Mouse (Mus musculus) kidney, postnatal 0 days (tissue): ENCODE measurements around the gene Mnat1. TPM values are rescaled to one million over a fixed set of nuclear protein-coding genes. Genes with fewer than 3 reads are reported as not detected.
"Not testable (repeated sequence)": the region's sequence is repeated elsewhere in the genome, so short reads cannot be mapped to it uniquely, and the experiment has no call there.

ENCODE experiments used
- ATAC-seq: fragments of 200-750 bp; cut with Nextera tagmentation; replicated peaks from 2 replicates; pipeline ENCODE4 v1.8.0; 2017; ENCODE audit warnings: low read depth, moderate number of reproducible peaks, moderate TSS enrichment, moderate library complexity; ENCODE audit not compliant: low FRiP score
- DNase-seq: peaks from one replicate; pipeline ENCODE4 v3.0.0-alpha.2; 2016; ENCODE audit warnings: low spot score
- H3K27ac ChIP-seq: fragments of 300-500 bp; sonication (generic); 2 replicates; pipeline ENCODE4 v1.5.1; 2014; ENCODE audit warnings: mild to moderate bottlenecking
- H3K27me3 ChIP-seq: fragments of 300-500 bp; sonication (generic); 2 replicates; pipeline ENCODE4 v1.6.1; 2014; ENCODE audit warnings: low read length, mixed read lengths; ENCODE audit not compliant: insufficient read depth
- H3K36me3 ChIP-seq: fragments of 300-500 bp; sonication (generic); 2 replicates; pipeline ENCODE4 v1.6.1; 2014; ENCODE audit warnings: low read length, mixed read lengths; ENCODE audit not compliant: insufficient read depth
- H3K4me1 ChIP-seq: fragments of 300-500 bp; sonication (generic); replicated peaks from 2 replicates; pipeline ENCODE4 v1.6.1; 2014; ENCODE audit warnings: antibody characterized with exemption, low read length, mixed read lengths; ENCODE audit not compliant: insufficient read depth
- H3K4me2 ChIP-seq: fragments of 300-500 bp; sonication (generic); 2 replicates; pipeline ENCODE4 v1.6.1; 2014; ENCODE audit warnings: mild to moderate bottlenecking, low read length, moderate library complexity, mixed read lengths
- H3K4me3 ChIP-seq: fragments of 300-500 bp; sonication (generic); replicated peaks from 2 replicates; pipeline ENCODE4 v1.5.1; 2014; ENCODE audit warnings: low read depth, low read length
- H3K9ac ChIP-seq: fragments of 300-500 bp; sonication (generic); 2 replicates; pipeline ENCODE4 v1.6.1; 2014; ENCODE audit warnings: low read depth, low read length
- H3K9me3 ChIP-seq: fragments of 300-500 bp; sonication (generic); replicated peaks from 2 replicates; pipeline ENCODE4 v1.6.1; 2016; ENCODE audit warnings: low read length, inconsistent platforms, mixed read lengths
- CTCF ChIP-seq: IDR thresholded peaks from 2 replicates; pipeline ENCODE4 v1.5.1; 2016; ENCODE audit warnings: antibody characterized with exemption, low read depth, mild to moderate bottlenecking, moderate library complexity
- WGBS: fragments of 180-500 bp; shearing (Covaris S2); extraction: QIAGEN DNeasy Blood & Tissue Kit; methylation state at CpG from one replicate; pipeline ENCODE4 v1.1.7; 2014; 5-methylcytosine and 5-hydroxymethylcytosine counted together
- polyA plus RNA-seq: library from polyadenylated mRNA; unstranded; fragments of >200 nt; fragmentation: Nextera tagmentation; extraction: Ambion mirVana; gene quantifications from 2 replicates; pipeline ENCODE4 v1.2.1, GENCODE M21; 2015

Mnat1 gene
- polyA plus RNA-seq, 1 experiment from 2014 or later = 38.0 TPM

DNA sequence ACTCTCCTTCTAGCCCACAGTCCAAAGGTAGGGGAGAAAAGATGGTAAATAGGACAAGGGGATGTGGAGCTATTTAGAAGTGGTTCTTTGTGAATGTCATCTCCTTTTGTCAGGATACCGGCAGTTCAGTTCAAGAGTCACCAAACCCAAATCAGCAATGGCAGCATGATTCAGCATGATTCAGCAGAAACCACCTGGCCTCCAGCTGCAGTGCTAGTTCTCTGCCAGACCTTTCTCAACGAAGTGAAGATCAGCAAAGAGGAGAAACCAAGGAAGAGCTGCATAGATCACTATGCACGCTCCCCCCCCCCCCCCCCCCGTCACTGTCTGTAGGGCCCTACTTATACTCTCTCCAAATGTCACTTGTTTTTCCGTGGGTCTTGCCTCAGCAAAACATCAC is 34.6 kb upstream of the Mnat1 start:
- Histone ChIP-seq H3K27ac (no peak overlapping the region), H3K27me3 (no peaks in the 10 kb centered on the region), H3K4me1 (no peaks in the 10 kb centered on the region), H3K4me3 (no peak overlapping the region), H3K4me2 (no peak overlapping the region), H3K36me3 (no peaks in the 10 kb centered on the region), H3K9me3 (no peaks in the 10 kb centered on the region), H3K9ac (no peak overlapping the region)
- 71% methylated on average over 5 of the region's 5 CpGs for WGBS
- TF ChIP-seq CTCF = no peak
- ATAC-seq (no peak), DNase-seq (no peak)

DNA sequence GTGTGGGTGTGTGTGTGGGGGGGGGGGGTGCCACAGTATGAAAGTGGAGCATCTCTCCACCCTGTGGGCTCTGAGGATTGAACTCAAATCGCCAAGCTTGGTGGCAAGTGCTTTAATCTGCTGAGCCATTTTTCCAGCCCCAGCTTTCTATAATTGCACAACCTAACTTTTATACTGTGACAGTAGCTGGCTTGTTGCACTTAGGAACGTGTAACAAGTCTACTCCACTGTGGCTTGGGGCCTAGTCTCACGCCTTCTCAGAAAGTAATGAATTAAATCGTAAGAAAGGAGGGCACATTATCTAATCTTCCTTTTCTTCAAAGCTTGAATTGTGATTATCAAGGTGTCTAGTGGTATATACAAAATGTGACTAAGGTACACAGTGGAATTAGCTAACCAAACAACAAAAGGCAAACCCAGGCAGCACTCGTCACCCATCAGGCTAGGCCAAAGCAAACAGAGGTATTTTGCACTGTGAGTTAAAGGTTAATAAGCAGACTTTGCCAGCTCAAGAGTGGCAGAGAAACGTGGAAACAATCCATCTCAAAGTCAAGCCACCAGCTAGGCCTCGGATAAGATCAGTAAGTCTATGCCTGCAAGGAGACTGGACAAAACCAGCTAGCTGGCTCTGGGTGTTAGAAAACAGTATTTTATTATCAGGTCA is 32.7 kb upstream of the Mnat1 start:
- no peak for TF ChIP-seq CTCF
- DNase-seq (no peak), ATAC-seq (no peak)
- no peaks in the 10 kb centered on the region for H3K36me3 ChIP-seq
- H3K27ac ChIP-seq = no peak overlapping the region; the same call in 1 of the 2 replicates
- H3K4me2 ChIP-seq = no peak overlapping the region
- H3K9ac ChIP-seq = no peak overlapping the region
- no peak overlapping the region for H3K4me3 ChIP-seq
- no peaks in the 10 kb centered on the region for H3K4me1 ChIP-seq
- 75% methylated on average over 7 of the region's 7 CpGs for WGBS
- H3K27me3 ChIP-seq = no peaks in the 10 kb centered on the region
- H3K9me3 ChIP-seq = no peaks in the 10 kb centered on the region

GRCm38 (mm10) chr12:73094189-73094588 is 29.3 kb upstream of the Mnat1 start:
- DNase-seq = no peak
- 76% methylated on average over 2 of the region's 2 CpGs for WGBS
- no peaks in the 10 kb centered on the region for H3K4me1 ChIP-seq
- H3K9me3 ChIP-seq = no peaks in the 10 kb centered on the region
- no peak overlapping the region for H3K9ac ChIP-seq
- no peak for TF ChIP-seq CTCF
- H3K36me3 ChIP-seq = no peaks in the 10 kb centered on the region
- ATAC-seq = no peak
- H3K4me2 ChIP-seq = no peak overlapping the region
- no peak overlapping the region for H3K4me3 ChIP-seq
- H3K27ac ChIP-seq = no peak overlapping the region
- H3K27me3 ChIP-seq = no peaks in the 10 kb centered on the region

DNA sequence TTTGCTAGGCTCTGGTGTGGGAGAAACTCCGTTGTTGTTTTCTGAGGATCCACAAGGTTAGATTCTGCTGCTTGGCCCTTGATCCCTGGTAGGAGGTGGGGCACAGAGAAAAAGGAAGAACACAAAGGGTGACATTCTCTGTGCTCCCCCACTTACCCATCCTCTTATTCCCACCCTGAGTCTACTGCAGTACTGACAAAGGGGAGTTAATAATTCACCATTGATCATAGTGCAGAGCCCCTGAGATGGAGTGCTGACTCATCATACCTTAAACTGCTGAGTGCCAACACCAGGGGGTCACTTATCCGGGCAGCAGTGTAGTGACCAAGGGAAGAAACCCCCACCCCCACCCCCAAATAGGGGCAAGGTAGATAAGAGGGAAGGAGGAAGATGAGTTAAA is 28.9 kb upstream of the Mnat1 start:
- no peaks in the 10 kb centered on the region for H3K27me3 ChIP-seq
- H3K27ac ChIP-seq = no peak overlapping the region
- H3K9me3 ChIP-seq = no peaks in the 10 kb centered on the region
- 0 out of 2 replicates have a peak, but pooled peaks have one; percentile 36 for ATAC-seq
- WGBS = 31% methylated on average over 2 of the region's 2 CpGs
- no peak for DNase-seq
- no peak overlapping the region for H3K4me2 ChIP-seq
- H3K9ac ChIP-seq = no peak overlapping the region
- H3K4me1 ChIP-seq = no peaks in the 10 kb centered on the region
- H3K36me3 ChIP-seq = no peaks in the 10 kb centered on the region
- no peak for TF ChIP-seq CTCF
- H3K4me3 ChIP-seq = no peak overlapping the region

DNA sequence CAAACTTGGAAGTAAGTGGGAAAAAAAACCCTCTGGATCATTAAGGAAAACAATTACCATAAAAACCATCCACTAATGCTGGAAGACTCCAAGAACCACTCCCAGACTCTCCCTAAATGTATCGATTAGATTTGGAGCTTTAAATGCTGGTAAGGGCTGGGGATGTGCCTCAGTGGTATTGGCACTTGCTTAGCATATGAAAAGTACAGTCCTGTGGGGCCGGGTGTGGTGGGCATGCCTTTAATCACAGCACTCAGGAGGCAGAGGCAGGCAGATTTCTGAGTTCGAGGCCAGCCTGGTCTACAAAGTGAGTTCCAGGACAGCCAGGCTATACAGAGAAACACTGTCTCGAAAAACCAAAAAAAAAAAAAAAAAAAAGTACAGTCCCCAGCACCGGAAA is 27.3 kb upstream of the Mnat1 start:
- not testable (repeated sequence) for H3K27ac ChIP-seq, H3K27me3 ChIP-seq, H3K9me3 ChIP-seq, DNase-seq, H3K4me3 ChIP-seq, H3K4me1 ChIP-seq, H3K9ac ChIP-seq, H3K36me3 ChIP-seq, ATAC-seq, H3K4me2 ChIP-seq
- WGBS = 88% methylated on average over 5 of the region's 5 CpGs

- no peak for TF ChIP-seq CTCF
- 78% methylated on average over 4 of the region's 4 CpGs for WGBS
- H3K27ac ChIP-seq = no peak overlapping the region
- H3K4me1 ChIP-seq = no peaks in the 10 kb centered on the region
- H3K4me2 ChIP-seq = no peak overlapping the region
- no peak for ATAC-seq
- H3K4me3 ChIP-seq = no peak overlapping the region
- no peak for DNase-seq
- H3K9ac ChIP-seq = no peak overlapping the region
- no peaks in the 10 kb centered on the region for H3K9me3 ChIP-seq
- H3K36me3 ChIP-seq = peaks cover 6% of the 10 kb centered on the region; the same call in 1 of the 2 replicates
- no peaks in the 10 kb centered on the region for H3K27me3 ChIP-seq
Measured at GRCm38 (mm10) chr12:73098593-73098992, 24.9 kb upstream of the Mnat1 start.

DNA sequence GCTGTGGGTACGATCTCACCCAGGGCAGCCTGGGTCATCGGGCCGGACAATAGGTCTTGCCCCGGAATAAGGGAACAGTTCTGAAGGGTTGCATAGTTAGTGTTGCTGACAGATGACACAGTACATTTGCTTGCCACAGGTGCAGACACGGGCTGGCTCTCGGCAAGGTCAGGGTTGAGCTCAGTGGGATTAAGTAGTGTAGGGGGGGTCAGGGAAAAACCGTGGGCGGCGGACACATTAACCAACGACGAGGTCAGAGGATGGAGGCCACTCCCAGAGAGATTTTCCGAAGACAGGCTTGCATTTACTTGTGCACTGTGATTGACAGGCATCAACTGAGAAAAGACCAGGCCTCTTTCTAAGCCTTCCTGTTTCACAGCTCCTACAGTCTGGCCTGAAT is 19.8 kb upstream of the Mnat1 start:
- Histone ChIP-seq H3K36me3 (peaks cover 9% of the 10 kb centered on the region; the same call in 1 of the 2 replicates), H3K4me3 (no peak overlapping the region), H3K4me2 (no peak overlapping the region), H3K27ac (no peak overlapping the region), H3K9ac (no peak overlapping the region), H3K27me3 (no peaks in the 10 kb centered on the region), H3K9me3 (no peaks in the 10 kb centered on the region), H3K4me1 (no peaks in the 10 kb centered on the region)
- ATAC-seq (no peak), DNase-seq (no peak)
- TF ChIP-seq CTCF = no peak
- WGBS = 75% methylated on average over 12 of the region's 12 CpGs
